Mouse (Mus musculus): ENCODE results near the gene Sertad3.
A peak's percentile ranks its signal among the peaks of the same experiment; 100 is the strongest.
"Not testable (repeated sequence)": the region's sequence is repeated elsewhere in the genome, so short reads cannot be mapped to it uniquely, and the experiment has no call there.

Sertad3 gene

GRCm38 (mm10) chr7:27493022-27493421 lies 19.5 kb downstream of the Sertad3 start:
- no peak for ATAC-seq (ENCODE audit: low TSS enrichment)

GRCm38 (mm10) chr7:27493450-27493849 lies 19.9 kb downstream of the Sertad3 start:
- ATAC-seq (ENCODE audit: low TSS enrichment), result no peak

- ATAC-seq (ENCODE audit: low TSS enrichment), result not testable (repeated sequence)
These were observed 21.2 kb downstream of the Sertad3 start for GRCm38 (mm10) chr7:27494659-27495367.

GRCm38 (mm10) chr7:27499036-27499435 lies 25.5 kb downstream of the Sertad3 start, which contains the start of gene Prx:
Gene Prx, plus strand, starts transcription at chr7:27499324.
- no peak for ATAC-seq (ENCODE audit: low TSS enrichment)

- no peak for ATAC-seq (ENCODE audit: low TSS enrichment)
These were observed 28.1 kb downstream of the Sertad3 start for GRCm38 (mm10) chr7:27501620-27502019.

GRCm38 (mm10) chr7:27506765-27507370 lies 33.3 kb downstream of the Sertad3 start:
- no peak for ATAC-seq (ENCODE audit: low TSS enrichment)

- peak; percentile 89 for ATAC-seq (ENCODE audit: low TSS enrichment)
These were observed 34.4 kb downstream of the Sertad3 start for GRCm38 (mm10) chr7:27507711-27508647.

GRCm38 (mm10) chr7:27508648-27509005 lies 35.1 kb downstream of the Sertad3 start:
- peak; percentile 75 for ATAC-seq (ENCODE audit: low TSS enrichment)

- no peak for ATAC-seq (ENCODE audit: low TSS enrichment)
These were observed 37.2 kb downstream of the Sertad3 start for GRCm38 (mm10) chr7:27510809-27511208.

GRCm38 (mm10) chr7:27514961-27515360 lies 41.4 kb downstream of the Sertad3 start:
- ATAC-seq (ENCODE audit: low TSS enrichment), result no peak

GRCm38 (mm10) chr7:27518314-27518713 lies 44.7 kb downstream of the Sertad3 start:
- ATAC-seq (ENCODE audit: low TSS enrichment), result no peak

GRCm38 (mm10) chr7:27520104-27520503 lies 46.5 kb downstream of the Sertad3 start:
- no peak for ATAC-seq (ENCODE audit: low TSS enrichment)

- no peak for ATAC-seq (ENCODE audit: low TSS enrichment)
These were observed 47.0 kb downstream of the Sertad3 start for GRCm38 (mm10) chr7:27520599-27520998.

- no peak for ATAC-seq (ENCODE audit: low TSS enrichment)
These were observed 49.4 kb downstream of the Sertad3 start, which contains the start of gene Hipk4 for GRCm38 (mm10) chr7:27522967-27523366. Gene Hipk4, plus strand, starts transcription at chr7:27523267.

- no peak for ATAC-seq (ENCODE audit: low TSS enrichment)
These were observed 50.2 kb downstream of the Sertad3 start for GRCm38 (mm10) chr7:27523805-27524204.

GRCm38 (mm10) chr7:27526039-27526827 lies 52.7 kb downstream of the Sertad3 start:
- peak; percentile 58 for ATAC-seq (ENCODE audit: low TSS enrichment)
